Comparison of ENCODE assay signal across 11 mouse cellular contexts in the genomic region with DNA sequence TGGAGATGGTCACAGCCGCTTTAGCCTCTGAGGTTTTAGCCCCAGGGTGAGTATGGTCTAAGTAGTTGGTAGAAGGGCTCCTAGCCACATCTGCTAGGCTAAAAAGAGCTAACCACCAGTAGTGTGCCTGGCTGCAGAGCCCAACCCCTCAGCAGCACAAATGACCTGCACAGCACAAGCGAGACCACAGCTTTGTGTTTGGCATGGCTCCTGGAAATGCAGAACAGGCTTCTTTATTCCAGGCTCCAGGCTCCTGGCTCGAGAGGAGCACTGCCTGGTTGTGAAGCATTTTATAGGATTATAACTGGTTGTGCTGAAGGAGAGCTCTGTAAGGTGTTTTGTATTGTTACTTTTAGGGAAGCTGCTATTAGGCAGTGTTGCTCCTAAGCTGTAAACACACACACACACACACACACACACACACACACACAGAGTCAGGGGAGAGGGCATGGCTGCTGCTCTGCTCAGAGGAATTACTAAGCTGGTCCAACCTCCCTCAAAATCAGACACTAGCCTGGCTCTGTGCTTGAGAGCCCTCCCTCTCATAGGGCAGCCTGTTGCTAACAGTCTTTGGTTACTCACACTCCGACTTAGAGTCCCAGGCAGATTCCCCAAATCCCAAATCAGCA.
DNase-seq lines count a peak whose midpoint lies in the region; ATAC-seq lines count a peak whose summit lies in the region.
"Had no signal": no experiment of that assay in that cellular context is flagged by ENCODE, and none has a peak within 500 bp of the region (broad histone marks: within the 10 kb centered on the region; RNA-seq: fewer than 3 reads in every experiment).

No protein-coding gene starts in this region.

- DNase-seq in forebrain, embryonic 14.5 days (ENCODE audit: low spot score): peak; percentile 70
- no peak for DNase-seq in forebrain, embryonic 11.5 days (ENCODE audit: low spot score)
- DNase-seq in left cerebral cortex, postnatal 10 days (ENCODE audit: extremely low spot score in 1 of 2, low spot score in 2 of 2): peak; percentile 42 to 50
- DNase-seq in left cerebral cortex, adult 11 months (ENCODE audit: low spot score): no peak
- DNase-seq in cerebellum, postnatal 36 days: peak; percentile 25 to 43
- no peak for DNase-seq in natural killer cell, adult 2 months (ENCODE audit: low spot score in 2 of 2)
- no peak for DNase-seq in left cerebral cortex, postnatal 36 days (ENCODE audit: low spot score in 2 of 2)
- DNase-seq: kidney, postnatal 25 days; thymus, adult 2 months had no signal

- 0 out of 2 replicates have a peak overlapping the region, but pooled peaks have one; percentile 27 for H3K27ac ChIP-seq in forebrain, embryonic 14.5 days (ENCODE audit: low read depth, low read length)
- no peak overlapping the region for H3K27ac ChIP-seq in forebrain, embryonic 11.5 days (ENCODE audit: low read depth, low read length)
- peak overlapping the region; percentile 85 for H3K27ac ChIP-seq in limb, embryonic 13.5 days
- H3K27ac ChIP-seq: neural tube, embryonic 13.5 days had no signal

- no peak overlapping the region for H3K4me3 ChIP-seq in forebrain, embryonic 14.5 days (ENCODE audit: low read depth, low read length)
- no peak overlapping the region for H3K4me3 ChIP-seq in forebrain, embryonic 11.5 days (ENCODE audit: low read depth, low read length)
- H3K4me3 ChIP-seq in limb, embryonic 13.5 days: no peak overlapping the region
- H3K4me3 ChIP-seq: neural tube, embryonic 13.5 days had no signal

- H3K9ac ChIP-seq in forebrain, embryonic 14.5 days (ENCODE audit: low read length): no peak overlapping the region
- H3K9ac ChIP-seq in forebrain, embryonic 11.5 days (ENCODE audit: low read length): no peak overlapping the region
- H3K9ac ChIP-seq in limb, embryonic 13.5 days: no peak overlapping the region
- H3K9ac ChIP-seq: neural tube, embryonic 13.5 days had no signal

- no peak overlapping the region for H3K4me2 ChIP-seq in forebrain, embryonic 14.5 days (ENCODE audit: low read length)
- no peak overlapping the region for H3K4me2 ChIP-seq in forebrain, embryonic 11.5 days (ENCODE audit: low read depth, low read length, severe bottlenecking)
- peak overlapping the region; percentile 7; the same call in 1 of the 2 replicates for H3K4me2 ChIP-seq in limb, embryonic 13.5 days (replicated peaks)
- H3K4me2 ChIP-seq: neural tube, embryonic 13.5 days had no signal

- peaks cover 9% of the 10 kb centered on the region; the same call in 1 of the 2 replicates for H3K4me1 ChIP-seq in forebrain, embryonic 14.5 days (ENCODE audit: control insufficient read depth, insufficient read depth, low read length)
- H3K4me1 ChIP-seq in forebrain, embryonic 11.5 days (replicated peaks; ENCODE audit: control insufficient read depth, insufficient read depth, low read length): peaks cover 6% of the 10 kb centered on the region; the same call in 1 of the 2 replicates
- peaks cover 63% of the 10 kb centered on the region for H3K4me1 ChIP-seq in limb, embryonic 13.5 days

- peaks cover 14% of the 10 kb centered on the region for H3K27me3 ChIP-seq in forebrain, embryonic 14.5 days (replicated peaks; ENCODE audit: control insufficient read depth, insufficient read depth, low read length)
- peaks cover 17% of the 10 kb centered on the region for H3K27me3 ChIP-seq in forebrain, embryonic 11.5 days (ENCODE audit: control insufficient read depth, insufficient read depth, low read length)
- peaks cover 5% of the 10 kb centered on the region; the same call in 1 of the 2 replicates for H3K27me3 ChIP-seq in limb, embryonic 13.5 days

- WGBS in forebrain, embryonic 14.5 days: 31% methylated on average over 4 of the region's 4 CpGs
- WGBS in forebrain, embryonic 11.5 days: 51% methylated on average over 4 of the region's 4 CpGs
- WGBS in limb, embryonic 13.5 days: 35% methylated on average over 4 of the region's 4 CpGs

- H3K36me3 ChIP-seq in forebrain, embryonic 14.5 days (ENCODE audit: control insufficient read depth, insufficient read depth, low read length): no peaks in the 10 kb centered on the region
- no peaks in the 10 kb centered on the region for H3K36me3 ChIP-seq in forebrain, embryonic 11.5 days (ENCODE audit: control insufficient read depth, insufficient read depth, low read length)
- H3K36me3 ChIP-seq in limb, embryonic 13.5 days: no peaks in the 10 kb centered on the region
- H3K36me3 ChIP-seq: neural tube, embryonic 13.5 days had no signal

- intact Hi-C loops in left cerebral cortex, postnatal 10 days (cut with DNase I): no loop called here
- intact Hi-C loops in left cerebral cortex, postnatal 36 days (cut with DNase I): no loop called here

- no peaks in the 10 kb centered on the region for H3K9me3 ChIP-seq in forebrain, embryonic 14.5 days (replicated peaks; ENCODE audit: control insufficient read depth, low read length)
- H3K9me3 ChIP-seq in forebrain, embryonic 11.5 days (ENCODE audit: control insufficient read depth, low read length): no peaks in the 10 kb centered on the region
- no peaks in the 10 kb centered on the region for H3K9me3 ChIP-seq in limb, embryonic 13.5 days
- H3K9me3 ChIP-seq: neural tube, embryonic 13.5 days had no signal

- ATAC-seq in forebrain, embryonic 14.5 days: 0 out of 2 replicates have a peak, but pooled peaks have one; percentile 13
- no peak for ATAC-seq in forebrain, embryonic 11.5 days (replicated peaks; ENCODE audit: low FRiP score)
- peak; percentile 75 for ATAC-seq in limb, embryonic 13.5 days (ENCODE audit: low FRiP score, low read depth)

Comparison
In these comparisons a context has a peak if more than half of its experiments do, and no peak if none do; other contexts are left out.
1. DNase-seq: peak in forebrain, embryonic 14.5 days (single experiment), left cerebral cortex, postnatal 10 days (2 of 2) and cerebellum, postnatal 36 days (2 of 2); none in forebrain, embryonic 11.5 days (single experiment), left cerebral cortex, adult 11 months (single experiment), natural killer cell, adult 2 months (0 of 2) and left cerebral cortex, postnatal 36 days (0 of 2).